Mouse (Mus musculus) left cerebral cortex, adult 2 months (tissue): Measurements from ENCODE around the gene Nxn. TPM values are rescaled to one million over a fixed set of nuclear protein-coding genes. Genes with fewer than 3 reads are reported as not detected.
A peak's percentile ranks its signal among the peaks of the same experiment; 100 is the strongest.

Experiments used
- DNase-seq, 2 experiments: peaks; one replicate each; pipeline ENCODE4 v3.0.0; 2021 to 2022; ENCODE audit warnings: low spot score in 2 of 2, mixed read lengths in 1 of 2; ENCODE audit errors: extremely low spot score in 1 of 2
- H3K27ac ChIP-seq: fragments of 200-600 bp; 2 replicates; pipeline ENCODE4 v1.8.1; 2022
- H3K4me3 ChIP-seq: fragments of 200-600 bp; 2 replicates; pipeline ENCODE4 v1.8.1; 2022
- CTCF ChIP-seq: fragments of 200-600 bp; IDR thresholded peaks from 2 replicates; pipeline ENCODE4 v1.8.1; 2022; ENCODE audit warnings: antibody characterized with exemption, mild to moderate bottlenecking, moderate library complexity
- intact Hi-C: fragments of 180-260 bp; cut with DNase I; formaldehyde crosslinking; loops from one replicate; pipeline ENCODE4 v1.15.1; 2025
- total RNA-seq, 2 experiments: library from RNA; stranded (reverse); gene quantifications; 2 replicates each; pipeline ENCODE4 v1.2.3; 2021

The Nxn gene
- total RNA-seq, 2 experiments from 2014 or later, result 11.2 TPM

- no peak for DNase-seq
- intact Hi-C loops, result loop anchor here (5.0 kb wide), 1 partner anchor 53 kb away; no protein-coding TSS in a partner anchor
- no peak for TF ChIP-seq CTCF
- H3K27ac ChIP-seq, result no peak overlapping the region
- no peak overlapping the region for H3K4me3 ChIP-seq
Measured at GRCm38 (mm10) chr11:76309868-76310267, 89.1 kb downstream of the Nxn start.

- no peak for DNase-seq
Measured at GRCm38 (mm10) chr11:76309072-76309471, 89.9 kb downstream of the Nxn start.

GRCm38 (mm10) chr11:76306769-76307168 is 92.2 kb downstream of the Nxn start:
- intact Hi-C loops, result no loop called here
- DNase-seq, result no peak
- Histone ChIP-seq H3K4me3 (no peak overlapping the region), H3K27ac (no peak overlapping the region)
- no peak for TF ChIP-seq CTCF

More at GRCm38 (mm10) chr11:76309072-76309471, 89.9 kb downstream of the Nxn start:
- Histone ChIP-seq H3K27ac (no peak overlapping the region), H3K4me3 (no peak overlapping the region)
- intact Hi-C loops, result no loop called here
- no peak for TF ChIP-seq CTCF

GRCm38 (mm10) chr11:76305571-76305970 is 93.4 kb downstream of the Nxn start:
- no peak for DNase-seq
- H3K27ac ChIP-seq, result no peak overlapping the region
- intact Hi-C loops, result no loop called here
- H3K4me3 ChIP-seq, result no peak overlapping the region
- no peak for TF ChIP-seq CTCF

- intact Hi-C loops, result no loop called here
- no peak overlapping the region for H3K27ac ChIP-seq
- H3K4me3 ChIP-seq, result no peak overlapping the region
- TF ChIP-seq CTCF, result no peak
- no peak for DNase-seq
Measured at GRCm38 (mm10) chr11:76303368-76303767, 95.6 kb downstream of the Nxn start.

GRCm38 (mm10) chr11:76300862-76301261 is 98.1 kb downstream of the Nxn start:
- DNase-seq, result no peak
- no peak for TF ChIP-seq CTCF
- H3K4me3 ChIP-seq, result no peak overlapping the region
- no peak overlapping the region for H3K27ac ChIP-seq
- intact Hi-C loops, result no loop called here

GRCm38 (mm10) chr11:76298457-76299000 is 100.4 kb downstream of the Nxn start:
- TF ChIP-seq CTCF, result no peak; the same call in 1 of the 2 replicates
- no peak for DNase-seq
- Histone ChIP-seq H3K4me3 (no peak overlapping the region), H3K27ac (no peak overlapping the region)
- intact Hi-C loops, result no loop called here

GRCm38 (mm10) chr11:76297252-76297651 is 101.7 kb downstream of the Nxn start:
- Histone ChIP-seq H3K27ac (no peak overlapping the region), H3K4me3 (no peak overlapping the region)
- intact Hi-C loops, result no loop called here
- no peak for DNase-seq
- no peak for TF ChIP-seq CTCF

- TF ChIP-seq CTCF, result no peak
- no peak for DNase-seq
- H3K4me3 ChIP-seq, result no peak overlapping the region
- intact Hi-C loops, result no loop called here
- H3K27ac ChIP-seq, result no peak overlapping the region
Measured at GRCm38 (mm10) chr11:76294836-76295235, 104.1 kb downstream of the Nxn start.

- TF ChIP-seq CTCF, result no peak
- Histone ChIP-seq H3K4me3 (no peak overlapping the region), H3K27ac (no peak overlapping the region)
- DNase-seq, result no peak
- intact Hi-C loops, result no loop called here
Measured at GRCm38 (mm10) chr11:76294078-76294477, 104.9 kb downstream of the Nxn start.

- no peak for TF ChIP-seq CTCF
- intact Hi-C loops, result no loop called here
- Histone ChIP-seq H3K27ac (no peak overlapping the region), H3K4me3 (no peak overlapping the region)
- DNase-seq, result no peak
Measured at GRCm38 (mm10) chr11:76292831-76293230, 106.1 kb downstream of the Nxn start.

GRCm38 (mm10) chr11:76292398-76292797 is 106.5 kb downstream of the Nxn start:
- intact Hi-C loops, result no loop called here
- no peak for DNase-seq
- no peak for TF ChIP-seq CTCF
- Histone ChIP-seq H3K4me3 (no peak overlapping the region), H3K27ac (no peak overlapping the region)

- DNase-seq, result no peak
- TF ChIP-seq CTCF, result no peak
- Histone ChIP-seq H3K4me3 (no peak overlapping the region), H3K27ac (no peak overlapping the region)
- intact Hi-C loops, result no loop called here
Measured at GRCm38 (mm10) chr11:76291960-76292359, 107.0 kb downstream of the Nxn start.

GRCm38 (mm10) chr11:76290367-76290766 is 108.6 kb downstream of the Nxn start:
- Histone ChIP-seq H3K27ac (no peak overlapping the region), H3K4me3 (no peak overlapping the region)
- TF ChIP-seq CTCF, result no peak
- DNase-seq, result peak in 1 of 2 experiments; percentile 22
- intact Hi-C loops, result no loop called here
